Mouse (Mus musculus): ENCODE data around the gene Thsd4. TPM values are rescaled to one million over a fixed set of nuclear protein-coding genes. Genes with fewer than 3 reads are reported as not detected.
A peak's percentile ranks its signal among the peaks of the same experiment; 100 is the strongest.

The Thsd4 gene
- polyA plus RNA-seq, 1 experiment from 2014 or later, result 31.0 TPM

- WGBS, result 70% methylated on average over 10 of the region's 10 CpGs
- H3K9ac ChIP-seq, result no peak overlapping the region
- no peaks in the 10 kb centered on the region for H3K36me3 ChIP-seq
- H3K4me1 ChIP-seq, result no peaks in the 10 kb centered on the region
- H3K27me3 ChIP-seq, result no peaks in the 10 kb centered on the region
- no peak for ATAC-seq (replicated peaks; ENCODE audit: low FRiP score)
- no peaks in the 10 kb centered on the region for H3K9me3 ChIP-seq (replicated peaks)
- no peak overlapping the region for H3K4me3 ChIP-seq (replicated peaks)
- H3K27ac ChIP-seq, result no peak overlapping the region
- H3K4me2 ChIP-seq, result no peak overlapping the region
Observed at GRCm38 (mm10) chr9:60441274-60441902, 80.5 kb downstream of the Thsd4 start.

- no peak overlapping the region for H3K9ac ChIP-seq
- H3K4me1 ChIP-seq, result no peaks in the 10 kb centered on the region
- H3K9me3 ChIP-seq (replicated peaks), result no peaks in the 10 kb centered on the region
- H3K4me3 ChIP-seq (replicated peaks), result no peak overlapping the region
- H3K4me2 ChIP-seq, result no peak overlapping the region
- 84% methylated on average over 8 of the region's 8 CpGs for WGBS
- H3K36me3 ChIP-seq, result no peaks in the 10 kb centered on the region
- H3K27ac ChIP-seq, result no peak overlapping the region
- H3K27me3 ChIP-seq, result no peaks in the 10 kb centered on the region
- no peak for ATAC-seq (replicated peaks; ENCODE audit: low FRiP score)
Observed at GRCm38 (mm10) chr9:60440506-60440905, 81.3 kb downstream of the Thsd4 start.

- Histone ChIP-seq H3K9me3 (replicated peaks) (no peaks in the 10 kb centered on the region), H3K4me1 (no peaks in the 10 kb centered on the region), H3K36me3 (no peaks in the 10 kb centered on the region), H3K4me2 (no peak overlapping the region), H3K4me3 (replicated peaks) (no peak overlapping the region), H3K9ac (no peak overlapping the region), H3K27ac (no peak overlapping the region), H3K27me3 (no peaks in the 10 kb centered on the region)
- 90% methylated on average over 3 of the region's 3 CpGs for WGBS
- no peak for ATAC-seq (replicated peaks; ENCODE audit: low FRiP score)
Observed at GRCm38 (mm10) chr9:60436246-60436645, 85.6 kb downstream of the Thsd4 start.

- no peaks in the 10 kb centered on the region for H3K4me1 ChIP-seq
- H3K4me3 ChIP-seq (replicated peaks), result no peak overlapping the region
- no peak overlapping the region for H3K9ac ChIP-seq
- ATAC-seq (replicated peaks; ENCODE audit: low FRiP score), result no peak
- H3K9me3 ChIP-seq (replicated peaks), result no peaks in the 10 kb centered on the region
- WGBS, result 29% methylated on average over 2 of the region's 2 CpGs
- no peak overlapping the region for H3K4me2 ChIP-seq
- no peaks in the 10 kb centered on the region for H3K36me3 ChIP-seq
- no peak overlapping the region for H3K27ac ChIP-seq
- H3K27me3 ChIP-seq, result no peaks in the 10 kb centered on the region
Observed at GRCm38 (mm10) chr9:60434093-60434492, 87.8 kb downstream of the Thsd4 start.

GRCm38 (mm10) chr9:60431924-60432323 lies 89.9 kb downstream of the Thsd4 start:
- Histone ChIP-seq H3K9me3 (replicated peaks) (no peaks in the 10 kb centered on the region), H3K27ac (no peak overlapping the region), H3K4me3 (replicated peaks) (no peak overlapping the region), H3K4me1 (no peaks in the 10 kb centered on the region), H3K36me3 (0 out of 2 replicates have a peak, but pooled peaks cover 7% of the 10 kb centered on the region), H3K9ac (no peak overlapping the region), H3K27me3 (no peaks in the 10 kb centered on the region), H3K4me2 (no peak overlapping the region)
- 0 out of 2 replicates have a peak, but pooled peaks have one; percentile 29 for ATAC-seq (replicated peaks; ENCODE audit: low FRiP score)
- 67% methylated on average over 4 of the region's 4 CpGs for WGBS

- 92% methylated on average over 4 of the region's 4 CpGs for WGBS
- H3K4me1 ChIP-seq, result no peaks in the 10 kb centered on the region
Observed at GRCm38 (mm10) chr9:60430017-60430416, 91.8 kb downstream of the Thsd4 start.

GRCm38 (mm10) chr9:60414076-60414755 lies 107.6 kb downstream of the Thsd4 start:
- WGBS, result 18% methylated on average over 4 of the region's 4 CpGs
- Histone ChIP-seq H3K27ac (0 out of 2 replicates have a peak overlapping the region, but pooled peaks have one; percentile 33), H3K27me3 (no peaks in the 10 kb centered on the region), H3K4me1 (peaks cover 31% of the 10 kb centered on the region), H3K9ac (no peak overlapping the region), H3K4me3 (replicated peaks) (no peak overlapping the region), H3K4me2 (no peak overlapping the region), H3K36me3 (peaks cover 4% of the 10 kb centered on the region; the same call in 1 of the 2 replicates), H3K9me3 (replicated peaks) (no peaks in the 10 kb centered on the region)
- ATAC-seq (replicated peaks; ENCODE audit: low FRiP score), result 0 out of 2 replicates have a peak, but pooled peaks have one; percentile 22

More at GRCm38 (mm10) chr9:60430017-60430416, 91.8 kb downstream of the Thsd4 start:
- Histone ChIP-seq H3K27me3 (no peaks in the 10 kb centered on the region), H3K4me3 (replicated peaks) (no peak overlapping the region), H3K36me3 (0 out of 2 replicates have a peak, but pooled peaks cover 7% of the 10 kb centered on the region), H3K9me3 (replicated peaks) (no peaks in the 10 kb centered on the region), H3K27ac (no peak overlapping the region), H3K4me2 (no peak overlapping the region), H3K9ac (no peak overlapping the region)
- no peak for ATAC-seq (replicated peaks; ENCODE audit: low FRiP score)

GRCm38 (mm10) chr9:60410872-60411635 lies 110.8 kb downstream of the Thsd4 start:
- H3K27me3 ChIP-seq, result no peaks in the 10 kb centered on the region
- peaks cover 4% of the 10 kb centered on the region; the same call in 1 of the 2 replicates for H3K36me3 ChIP-seq
- no peaks in the 10 kb centered on the region for H3K9me3 ChIP-seq (replicated peaks)
- ATAC-seq (replicated peaks; ENCODE audit: low FRiP score), result no peak
- H3K9ac ChIP-seq, result no peak overlapping the region
- no peak overlapping the region for H3K4me2 ChIP-seq
- H3K4me1 ChIP-seq, result peaks cover 44% of the 10 kb centered on the region
- H3K27ac ChIP-seq, result peak overlapping the region; percentile 25; the same call in 1 of the 2 replicates
- WGBS, result 65% methylated on average over 17 of the region's 17 CpGs
- H3K4me3 ChIP-seq (replicated peaks), result no peak overlapping the region

GRCm38 (mm10) chr9:60407374-60407773 lies 114.5 kb downstream of the Thsd4 start:
- no peaks in the 10 kb centered on the region for H3K9me3 ChIP-seq (replicated peaks)
- no peaks in the 10 kb centered on the region for H3K36me3 ChIP-seq
- peaks cover 44% of the 10 kb centered on the region for H3K4me1 ChIP-seq
- no peak overlapping the region for H3K4me3 ChIP-seq (replicated peaks)
- 21% methylated on average over 1 of the region's 1 CpGs for WGBS
- no peak overlapping the region for H3K4me2 ChIP-seq
- ATAC-seq (replicated peaks; ENCODE audit: low FRiP score), result no peak
- 0 out of 2 replicates have a peak, but pooled peaks cover 5% of the 10 kb centered on the region for H3K27me3 ChIP-seq
- no peak overlapping the region for H3K27ac ChIP-seq
- no peak overlapping the region for H3K9ac ChIP-seq

GRCm38 (mm10) chr9:60405777-60406176 lies 116.1 kb downstream of the Thsd4 start:
- H3K9me3 ChIP-seq (replicated peaks), result no peaks in the 10 kb centered on the region
- H3K4me3 ChIP-seq (replicated peaks), result no peak overlapping the region
- peaks cover 30% of the 10 kb centered on the region for H3K4me1 ChIP-seq
- no peaks in the 10 kb centered on the region for H3K36me3 ChIP-seq
- H3K27ac ChIP-seq, result no peak overlapping the region
- peak; percentile 40; the same call in 1 of the 2 replicates for ATAC-seq (replicated peaks; ENCODE audit: low FRiP score)
- H3K9ac ChIP-seq, result no peak overlapping the region
- peaks cover 9% of the 10 kb centered on the region; the same call in 1 of the 2 replicates for H3K27me3 ChIP-seq
- 13% methylated on average over 7 of the region's 7 CpGs for WGBS
- no peak overlapping the region for H3K4me2 ChIP-seq

GRCm38 (mm10) chr9:60402681-60403080 lies 119.2 kb downstream of the Thsd4 start:
- H3K4me1 ChIP-seq, result peaks cover 36% of the 10 kb centered on the region
- no peak for ATAC-seq (replicated peaks; ENCODE audit: low FRiP score)
- no peak overlapping the region for H3K9ac ChIP-seq
- H3K27me3 ChIP-seq, result peaks cover 19% of the 10 kb centered on the region
- WGBS, result 90% methylated on average over 6 of the region's 6 CpGs
- no peak overlapping the region for H3K27ac ChIP-seq
- H3K4me3 ChIP-seq (replicated peaks), result no peak overlapping the region
- no peaks in the 10 kb centered on the region for H3K36me3 ChIP-seq
- H3K9me3 ChIP-seq (replicated peaks), result no peaks in the 10 kb centered on the region
- H3K4me2 ChIP-seq, result no peak overlapping the region

- no peaks in the 10 kb centered on the region for H3K36me3 ChIP-seq
- H3K4me2 ChIP-seq, result no peak overlapping the region
- H3K27ac ChIP-seq, result no peak overlapping the region
- 92% methylated on average over 8 of the region's 8 CpGs for WGBS
- no peak overlapping the region for H3K4me3 ChIP-seq (replicated peaks)
- H3K4me1 ChIP-seq, result peaks cover 32% of the 10 kb centered on the region
- H3K27me3 ChIP-seq, result peaks cover 19% of the 10 kb centered on the region
- no peaks in the 10 kb centered on the region for H3K9me3 ChIP-seq (replicated peaks)
- ATAC-seq (replicated peaks; ENCODE audit: low FRiP score), result no peak
- H3K9ac ChIP-seq, result no peak overlapping the region
Observed at GRCm38 (mm10) chr9:60400001-60400400, 121.8 kb downstream of the Thsd4 start.
